Mouse (Mus musculus): Measurements from ENCODE around the gene Cx3cr1. TPM values are rescaled to one million over a fixed set of nuclear protein-coding genes. Genes with fewer than 3 reads are reported as not detected.

Cx3cr1 gene
- polyA plus RNA-seq, 1 experiment from 2014 or later, result 3.5 TPM

- no peaks in the 10 kb centered on the region for H3K9me3 ChIP-seq (replicated peaks)
- DNase-seq (peak; percentile 89), ATAC-seq (ENCODE audit: low read depth) (peak; percentile 91)
- no peaks in the 10 kb centered on the region; the same call in 1 of the 2 replicates for H3K36me3 ChIP-seq
- H3K9ac ChIP-seq, result peak overlapping the region; percentile 7; the same call in 1 of the 2 replicates
- H3K4me3 ChIP-seq (replicated peaks), result peak overlapping the region; percentile 43
- peaks cover 15% of the 10 kb centered on the region for H3K4me1 ChIP-seq (replicated peaks)
- peak overlapping the region; percentile 68 for H3K4me2 ChIP-seq
- 3% methylated on average over 60 of the region's 60 CpGs for WGBS (ENCODE audit: insufficient replicate concordance)
- H3K27ac ChIP-seq, result no peak overlapping the region
- H3K27me3 ChIP-seq, result peaks cover 15% of the 10 kb centered on the region
Observed at GRCm38 (mm10) chr9:120010781-120011511, 58.7 kb downstream of the Cx3cr1 start.

GRCm38 (mm10) chr9:120009871-120010270, 59.8 kb downstream of the Cx3cr1 start:
- H3K9ac ChIP-seq, result no peak overlapping the region
- DNase-seq (no peak), ATAC-seq (ENCODE audit: low read depth) (no peak)
- peaks cover 15% of the 10 kb centered on the region for H3K27me3 ChIP-seq
- no peaks in the 10 kb centered on the region; the same call in 1 of the 2 replicates for H3K36me3 ChIP-seq
- H3K4me3 ChIP-seq (replicated peaks), result no peak overlapping the region
- H3K4me2 ChIP-seq, result no peak overlapping the region
- H3K27ac ChIP-seq, result no peak overlapping the region
- WGBS (ENCODE audit: insufficient replicate concordance), result 87% methylated on average over 3 of the region's 3 CpGs
- peaks cover 15% of the 10 kb centered on the region for H3K4me1 ChIP-seq (replicated peaks)
- H3K9me3 ChIP-seq (replicated peaks), result no peaks in the 10 kb centered on the region

- Histone ChIP-seq H3K27ac (no peak overlapping the region), H3K4me3 (replicated peaks) (no peak overlapping the region), H3K4me2 (no peak overlapping the region), H3K9ac (no peak overlapping the region), H3K4me1 (replicated peaks) (peaks cover 15% of the 10 kb centered on the region), H3K27me3 (peaks cover 15% of the 10 kb centered on the region), H3K9me3 (replicated peaks) (no peaks in the 10 kb centered on the region), H3K36me3 (no peaks in the 10 kb centered on the region; the same call in 1 of the 2 replicates)
- DNase-seq (no peak), ATAC-seq (ENCODE audit: low read depth) (no peak)
- WGBS (ENCODE audit: insufficient replicate concordance), result 58% methylated on average over 7 of the region's 7 CpGs
Observed at GRCm38 (mm10) chr9:120009226-120009841, 60.3 kb downstream of the Cx3cr1 start.

- no peak overlapping the region for H3K4me2 ChIP-seq
- no peak overlapping the region for H3K9ac ChIP-seq
- ATAC-seq (ENCODE audit: low read depth), result no peak
- H3K27ac ChIP-seq, result no peak overlapping the region
- no peak overlapping the region for H3K4me3 ChIP-seq (replicated peaks)
- peaks cover 11% of the 10 kb centered on the region for H3K27me3 ChIP-seq
- H3K36me3 ChIP-seq, result no peaks in the 10 kb centered on the region; the same call in 1 of the 2 replicates
- H3K9me3 ChIP-seq (replicated peaks), result no peaks in the 10 kb centered on the region
- peaks cover 20% of the 10 kb centered on the region for H3K4me1 ChIP-seq (replicated peaks)
- no peak for DNase-seq
- 61% methylated on average over 1 of the region's 1 CpGs for WGBS (ENCODE audit: insufficient replicate concordance)
Observed at GRCm38 (mm10) chr9:120007833-120008232, 61.8 kb downstream of the Cx3cr1 start.

- ATAC-seq (ENCODE audit: low read depth), result no peak
- Histone ChIP-seq H3K4me3 (replicated peaks) (no peak overlapping the region), H3K4me2 (no peak overlapping the region), H3K36me3 (no peaks in the 10 kb centered on the region; the same call in 1 of the 2 replicates), H3K9ac (no peak overlapping the region), H3K9me3 (replicated peaks) (no peaks in the 10 kb centered on the region), H3K4me1 (replicated peaks) (peaks cover 30% of the 10 kb centered on the region), H3K27me3 (peaks cover 4% of the 10 kb centered on the region), H3K27ac (no peak overlapping the region)
- WGBS (ENCODE audit: insufficient replicate concordance), result 73% methylated on average over 3 of the region's 3 CpGs
- no peak for DNase-seq
Observed at GRCm38 (mm10) chr9:120005936-120006335, 63.7 kb downstream of the Cx3cr1 start.

GRCm38 (mm10) chr9:120002893-120003292, 66.8 kb downstream of the Cx3cr1 start:
- no peaks in the 10 kb centered on the region for H3K9me3 ChIP-seq (replicated peaks)
- H3K4me3 ChIP-seq (replicated peaks), result no peak overlapping the region
- peak overlapping the region; percentile 68; the same call in 1 of the 2 replicates for H3K27ac ChIP-seq
- H3K4me2 ChIP-seq, result peak overlapping the region; percentile 79
- peaks cover 32% of the 10 kb centered on the region for H3K4me1 ChIP-seq (replicated peaks)
- H3K9ac ChIP-seq, result 0 out of 2 replicates have a peak overlapping the region, but pooled peaks have one; percentile 59
- no peaks in the 10 kb centered on the region; the same call in 1 of the 2 replicates for H3K36me3 ChIP-seq
- ATAC-seq (ENCODE audit: low read depth) (peak; percentile 60; the same call in 1 of the 2 replicates), DNase-seq (peak; percentile 45)
- WGBS (ENCODE audit: insufficient replicate concordance), result 42% methylated on average over 5 of the region's 5 CpGs
- peaks cover 3% of the 10 kb centered on the region; the same call in 1 of the 2 replicates for H3K27me3 ChIP-seq

- H3K4me1 ChIP-seq (replicated peaks), result peaks cover 32% of the 10 kb centered on the region
- H3K36me3 ChIP-seq, result no peaks in the 10 kb centered on the region
- peak overlapping the region; percentile 58 for H3K4me3 ChIP-seq (replicated peaks)
- DNase-seq, result peak; percentile 82
- peaks cover 3% of the 10 kb centered on the region; the same call in 1 of the 2 replicates for H3K27me3 ChIP-seq
- WGBS (ENCODE audit: insufficient replicate concordance), result 8% methylated on average over 31 of the region's 31 CpGs
- peak overlapping the region; percentile 65 for H3K9ac ChIP-seq
- peak overlapping the region; percentile 68 for H3K27ac ChIP-seq
- ATAC-seq (ENCODE audit: low read depth), result peak; percentile 97
- peak overlapping the region; percentile 79 for H3K4me2 ChIP-seq
- H3K9me3 ChIP-seq (replicated peaks), result no peaks in the 10 kb centered on the region
Observed at GRCm38 (mm10) chr9:120001945-120002725, 67.5 kb downstream of the Cx3cr1 start.

- 62% methylated on average over 5 of the region's 5 CpGs for whole genome bisulfite sequencing (ENCODE audit: insufficient replicate concordance)
Observed at GRCm38 (mm10) chr9:120000761-120001160, 68.9 kb downstream of the Cx3cr1 start.

GRCm38 (mm10) chr9:119999636-120000035, 70.0 kb downstream of the Cx3cr1 start:
- ATAC-seq (ENCODE audit: low read depth), result no peak
- Histone ChIP-seq H3K9ac (no peak overlapping the region), H3K27ac (no peak overlapping the region), H3K4me1 (replicated peaks) (peaks cover 32% of the 10 kb centered on the region), H3K9me3 (replicated peaks) (no peaks in the 10 kb centered on the region), H3K36me3 (no peaks in the 10 kb centered on the region), H3K4me2 (no peak overlapping the region), H3K27me3 (peaks cover 3% of the 10 kb centered on the region; the same call in 1 of the 2 replicates), H3K4me3 (replicated peaks) (no peak overlapping the region)
- WGBS (ENCODE audit: insufficient replicate concordance), result 65% methylated on average over 6 of the region's 6 CpGs
- DNase-seq, result no peak

More at GRCm38 (mm10) chr9:120000761-120001160, 68.9 kb downstream of the Cx3cr1 start:
- Histone ChIP-seq H3K4me3 (replicated peaks) (no peak overlapping the region), H3K36me3 (no peaks in the 10 kb centered on the region), H3K4me1 (replicated peaks) (peaks cover 32% of the 10 kb centered on the region), H3K27me3 (peaks cover 3% of the 10 kb centered on the region; the same call in 1 of the 2 replicates), H3K9ac (no peak overlapping the region), H3K9me3 (replicated peaks) (no peaks in the 10 kb centered on the region), H3K4me2 (no peak overlapping the region), H3K27ac (0 out of 2 replicates have a peak overlapping the region, but pooled peaks have one; percentile 8)
- DNase-seq, result no peak
- no peak for ATAC-seq (ENCODE audit: low read depth)

GRCm38 (mm10) chr9:119998776-119999175, 70.9 kb downstream of the Cx3cr1 start:
- no peak overlapping the region for H3K4me2 ChIP-seq
- no peaks in the 10 kb centered on the region for H3K36me3 ChIP-seq
- H3K27ac ChIP-seq, result no peak overlapping the region
- DNase-seq, result no peak
- no peak for ATAC-seq (ENCODE audit: low read depth)
- H3K9ac ChIP-seq, result no peak overlapping the region
- 54% methylated on average over 1 of the region's 1 CpGs for WGBS (ENCODE audit: insufficient replicate concordance)
- peaks cover 3% of the 10 kb centered on the region; the same call in 1 of the 2 replicates for H3K27me3 ChIP-seq
- no peaks in the 10 kb centered on the region for H3K9me3 ChIP-seq (replicated peaks)
- H3K4me1 ChIP-seq (replicated peaks), result peaks cover 32% of the 10 kb centered on the region
- no peak overlapping the region for H3K4me3 ChIP-seq (replicated peaks)

- Histone ChIP-seq H3K27ac (no peak overlapping the region), H3K4me2 (no peak overlapping the region), H3K9ac (no peak overlapping the region), H3K9me3 (replicated peaks) (no peaks in the 10 kb centered on the region), H3K27me3 (peaks cover 3% of the 10 kb centered on the region; the same call in 1 of the 2 replicates), H3K4me3 (replicated peaks) (no peak overlapping the region), H3K4me1 (replicated peaks) (peaks cover 9% of the 10 kb centered on the region), H3K36me3 (no peaks in the 10 kb centered on the region)
- no peak for ATAC-seq (ENCODE audit: low read depth)
- WGBS (ENCODE audit: insufficient replicate concordance), result 48% methylated on average over 4 of the region's 4 CpGs
- no peak for DNase-seq
Observed at GRCm38 (mm10) chr9:119996080-119996479, 73.6 kb downstream of the Cx3cr1 start.
